Comparison of ENCODE assay signal across 15 mouse cellular contexts in the genomic region with DNA sequence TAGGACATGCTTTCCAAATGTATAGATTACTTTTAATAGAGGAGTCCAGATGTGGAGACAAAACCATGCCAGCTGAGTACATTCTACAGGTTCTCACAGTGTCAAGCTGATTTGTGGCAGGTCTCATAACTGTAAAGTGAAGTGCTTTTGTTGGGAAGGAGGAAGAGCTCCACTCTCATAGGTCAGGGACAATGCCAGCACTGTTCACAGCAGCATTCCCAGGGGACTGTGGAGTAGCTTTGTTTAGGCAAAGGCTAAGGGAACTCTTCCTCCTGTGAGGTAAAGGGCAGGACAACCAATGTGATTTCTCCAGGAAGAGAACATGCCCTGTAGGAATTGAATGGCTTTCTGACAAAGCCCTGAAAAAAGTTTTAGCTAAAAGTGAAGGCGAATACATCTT. TPM values are rescaled to one million over a fixed set of nuclear protein-coding genes. Genes with fewer than 3 reads are reported as not detected.
DNase-seq lines count a peak whose midpoint lies in the region; ATAC-seq and TF ChIP-seq lines count a peak whose summit lies in the region.
"Had no signal": no experiment of that assay in that cellular context is flagged by ENCODE, and none has a peak within 500 bp of the region (broad histone marks: within the 10 kb centered on the region; RNA-seq: fewer than 3 reads in every experiment).

No protein-coding gene starts in this region.

- no peak overlapping the region for H3K9ac ChIP-seq in hindbrain, embryonic 15.5 days
- no peak overlapping the region for H3K9ac ChIP-seq in hindbrain, postnatal 0 days (replicated peaks; ENCODE audit: low read length)
- no peak overlapping the region for H3K9ac ChIP-seq in midbrain, embryonic 11.5 days (ENCODE audit: low read length)
- H3K9ac ChIP-seq in midbrain, embryonic 15.5 days = no peak overlapping the region
- no peak overlapping the region for H3K9ac ChIP-seq in limb, embryonic 15.5 days

- H3K4me2 ChIP-seq in hindbrain, embryonic 15.5 days = peak overlapping the region; percentile 11; the same call in 1 of the 2 replicates
- H3K4me2 ChIP-seq in hindbrain, postnatal 0 days (ENCODE audit: low read depth, low read length) = no peak overlapping the region
- H3K4me2 ChIP-seq in midbrain, embryonic 11.5 days = no peak overlapping the region
- no peak overlapping the region for H3K4me2 ChIP-seq in midbrain, embryonic 15.5 days
- H3K4me2 ChIP-seq in limb, embryonic 15.5 days = 0 out of 2 replicates have a peak overlapping the region, but pooled peaks have one; percentile 15

- 93% methylated on average over 1 of the region's 1 CpGs for WGBS in hindbrain, embryonic 15.5 days
- WGBS in hindbrain, postnatal 0 days = 96% methylated on average over 1 of the region's 1 CpGs
- 96% methylated on average over 1 of the region's 1 CpGs for WGBS in midbrain, embryonic 11.5 days
- WGBS in midbrain, embryonic 15.5 days = 100% methylated on average over 1 of the region's 1 CpGs
- WGBS in limb, embryonic 15.5 days = 86% methylated on average over 1 of the region's 1 CpGs

- no peak for DNase-seq in hindbrain, postnatal 0 days (ENCODE audit: low spot score)
- DNase-seq in midbrain, embryonic 11.5 days (ENCODE audit: low spot score, missing footprints) = peak; percentile 79
- peak; percentile 16 for DNase-seq in retina, postnatal 1 day
- no peak for DNase-seq in left cerebral cortex, adult 11 months (ENCODE audit: low spot score)
- no peak for DNase-seq in ovary, postnatal 14 days (ENCODE audit: low spot score)
- DNase-seq: adrenal gland, postnatal 36 days; cerebellum, postnatal 25 days; kidney, postnatal 10 days; layer of hippocampus, adult 9-11 months; thymus, postnatal 36 days had no signal

- H3K27me3 ChIP-seq in hindbrain, embryonic 15.5 days = no peaks in the 10 kb centered on the region
- no peaks in the 10 kb centered on the region for H3K27me3 ChIP-seq in hindbrain, postnatal 0 days (ENCODE audit: insufficient read depth, low read length)
- H3K27me3 ChIP-seq in midbrain, embryonic 11.5 days (ENCODE audit: control insufficient read depth, insufficient read depth, low read length) = no peaks in the 10 kb centered on the region
- peaks cover 3% of the 10 kb centered on the region; the same call in 1 of the 2 replicates for H3K27me3 ChIP-seq in midbrain, embryonic 15.5 days (replicated peaks)
- no peaks in the 10 kb centered on the region for H3K27me3 ChIP-seq in limb, embryonic 15.5 days

- no peak for ATAC-seq in hindbrain, embryonic 15.5 days (ENCODE audit: low FRiP score, low read depth)
- no peak for ATAC-seq in hindbrain, postnatal 0 days
- ATAC-seq in midbrain, embryonic 11.5 days (ENCODE audit: low FRiP score) = no peak
- no peak for ATAC-seq in midbrain, embryonic 15.5 days (replicated peaks)
- ATAC-seq in limb, embryonic 15.5 days (ENCODE audit: insufficient number of reproducible peaks, low FRiP score, low TSS enrichment, low read depth) = no peak

- H3K36me3 ChIP-seq in hindbrain, embryonic 15.5 days = no peaks in the 10 kb centered on the region
- no peaks in the 10 kb centered on the region for H3K36me3 ChIP-seq in hindbrain, postnatal 0 days (ENCODE audit: insufficient read depth, low read length)
- H3K36me3 ChIP-seq in midbrain, embryonic 11.5 days (ENCODE audit: control insufficient read depth, insufficient read depth, low read length) = no peaks in the 10 kb centered on the region
- H3K36me3 ChIP-seq in midbrain, embryonic 15.5 days (replicated peaks) = no peaks in the 10 kb centered on the region
- H3K36me3 ChIP-seq in limb, embryonic 15.5 days = no peaks in the 10 kb centered on the region

- no peak overlapping the region for H3K4me3 ChIP-seq in hindbrain, embryonic 15.5 days
- no peak overlapping the region for H3K4me3 ChIP-seq in hindbrain, postnatal 0 days (ENCODE audit: low read length)
- no peak overlapping the region for H3K4me3 ChIP-seq in midbrain, embryonic 11.5 days (ENCODE audit: low read depth, low read length)
- no peak overlapping the region for H3K4me3 ChIP-seq in midbrain, embryonic 15.5 days
- peak overlapping the region; percentile 49 for H3K4me3 ChIP-seq in limb, embryonic 15.5 days
- H3K4me3 ChIP-seq: megakaryocyte, embryonic 14.5 days had no signal

- no peak for TF ChIP-seq CTCF in hindbrain, postnatal 0 days (IDR thresholded peaks at IDR 0.05; ENCODE audit: low read depth)

- H3K9me3 ChIP-seq in hindbrain, embryonic 15.5 days = no peaks in the 10 kb centered on the region
- no peaks in the 10 kb centered on the region for H3K9me3 ChIP-seq in hindbrain, postnatal 0 days (ENCODE audit: low read length)
- H3K9me3 ChIP-seq in midbrain, embryonic 11.5 days (ENCODE audit: control insufficient read depth, low read length) = no peaks in the 10 kb centered on the region
- no peaks in the 10 kb centered on the region for H3K9me3 ChIP-seq in midbrain, embryonic 15.5 days
- H3K9me3 ChIP-seq in limb, embryonic 15.5 days = no peaks in the 10 kb centered on the region
- H3K9me3 ChIP-seq: megakaryocyte, embryonic 14.5 days had no signal

- H3K27ac ChIP-seq in hindbrain, embryonic 15.5 days (replicated peaks) = no peak overlapping the region
- no peak overlapping the region for H3K27ac ChIP-seq in hindbrain, postnatal 0 days
- H3K27ac ChIP-seq in midbrain, embryonic 11.5 days (ENCODE audit: low read depth, low read length) = no peak overlapping the region
- H3K27ac ChIP-seq in midbrain, embryonic 15.5 days = no peak overlapping the region
- no peak overlapping the region; the same call in 1 of the 2 replicates for H3K27ac ChIP-seq in limb, embryonic 15.5 days

- H3K4me1 ChIP-seq in hindbrain, embryonic 15.5 days (replicated peaks) = peaks cover 9% of the 10 kb centered on the region; the same call in 1 of the 2 replicates
- no peaks in the 10 kb centered on the region for H3K4me1 ChIP-seq in hindbrain, postnatal 0 days (ENCODE audit: insufficient read depth, low read length)
- H3K4me1 ChIP-seq in midbrain, embryonic 11.5 days (ENCODE audit: control insufficient read depth, insufficient read depth, low read length) = no peaks in the 10 kb centered on the region; the same call in 1 of the 2 replicates
- H3K4me1 ChIP-seq in midbrain, embryonic 15.5 days = peaks cover 8% of the 10 kb centered on the region
- peaks cover 12% of the 10 kb centered on the region; the same call in 1 of the 2 replicates for H3K4me1 ChIP-seq in limb, embryonic 15.5 days

RNA-seq across cellular contexts. Expression of gene Cldn1, which starts 1.5 kb away (rescaled TPM):
- polyA plus RNA-seq in hindbrain, embryonic 15.5 days (2015; fragmentation: Nextera tagmentation; extraction: Ambion mirVana) = 6.8 and 8.9 TPM in 2 replicates
- 9.1 and 10.7 TPM in 2 replicates for total RNA-seq in hindbrain, postnatal 0 days (2014; rRNA removed)
- polyA plus RNA-seq in hindbrain, postnatal 0 days (2015; fragmentation: Nextera tagmentation; extraction: Ambion mirVana) = 8.8 and 9.0 TPM in 2 replicates
- polyA plus RNA-seq in midbrain, embryonic 11.5 days (2014; fragmentation: Nextera tagmentation; extraction: Ambion mirVana) = 3.3 and 4.1 TPM in 2 replicates
- polyA plus RNA-seq in midbrain, embryonic 15.5 days (2015; fragmentation: Nextera tagmentation; extraction: Ambion mirVana) = 3.4 and 3.7 TPM in 2 replicates
- polyA plus RNA-seq in limb, embryonic 15.5 days (2015; fragmentation: Nextera tagmentation; extraction: Ambion mirVana) = 63.8 and 63.9 TPM in 2 replicates
- total RNA-seq: MEL had no signal

Comparison
In these comparisons a context has a peak if more than half of its experiments do, and no peak if none do; other contexts are left out.
1. H3K4me2 ChIP-seq: peak in hindbrain, embryonic 15.5 days (single experiment) and limb, embryonic 15.5 days (single experiment); none in hindbrain, postnatal 0 days (single experiment), midbrain, embryonic 11.5 days (single experiment) and midbrain, embryonic 15.5 days (single experiment).
2. DNase-seq: peak in midbrain, embryonic 11.5 days (single experiment) and retina, postnatal 1 day (single experiment); none in hindbrain, postnatal 0 days (single experiment), left cerebral cortex, adult 11 months (single experiment) and ovary, postnatal 14 days (single experiment).